Mouse (Mus musculus) embryo, embryonic 11.5 days (tissue): ENCODE data around the gene Abcc3.
A peak's percentile ranks its signal among the peaks of the same experiment; 100 is the strongest.
"Not testable (repeated sequence)": the region's sequence is repeated elsewhere in the genome, so short reads cannot be mapped to it uniquely, and the experiment has no call there.

Experiments used
- DNase-seq: peaks from one replicate; pipeline ENCODE4 v3.0.0-alpha.2; 2012; ENCODE audit warnings: low read depth, low spot score

The Abcc3 gene

DNA sequence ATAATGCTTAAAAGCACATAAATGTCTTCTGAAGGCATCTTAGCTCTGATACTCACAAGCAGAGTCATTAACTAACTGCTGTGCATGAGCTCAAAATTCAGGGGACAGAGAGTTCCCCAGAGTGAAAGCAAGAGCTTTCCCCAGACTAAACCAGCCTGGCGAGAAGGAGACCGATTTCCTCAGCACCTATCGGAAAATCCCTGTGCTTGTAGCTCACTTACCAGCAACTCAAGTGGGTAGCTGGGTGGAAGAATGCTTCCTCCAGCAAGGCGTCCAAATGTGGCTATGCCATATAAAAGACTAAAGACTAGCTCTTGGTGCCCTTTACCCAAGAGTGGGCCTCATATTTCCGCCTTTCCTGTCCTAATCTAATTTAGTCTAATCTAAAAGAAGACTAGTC is 9.9 kb upstream of the Abcc3 start:
- DNase-seq = no peak

DNA sequence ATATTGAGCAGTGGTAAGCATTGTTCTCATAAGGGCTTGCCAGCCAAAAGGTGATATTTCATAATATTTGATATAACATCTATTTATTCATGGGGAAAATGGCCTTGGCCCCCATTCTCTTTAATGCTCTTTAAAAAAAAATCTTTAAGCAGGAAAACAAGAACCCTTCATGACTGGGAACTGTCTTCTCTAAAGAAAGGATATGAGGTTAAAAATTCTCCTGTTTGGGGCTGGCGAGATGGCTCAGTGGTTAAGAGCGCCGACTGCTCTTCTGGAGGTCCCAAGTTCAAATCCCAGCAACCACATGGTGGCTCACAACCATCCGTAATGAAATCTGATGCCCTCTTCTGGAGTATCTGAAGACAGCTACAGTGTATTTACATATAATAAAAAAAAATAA is 9.2 kb upstream of the Abcc3 start:
- DNase-seq = not testable (repeated sequence)

DNA sequence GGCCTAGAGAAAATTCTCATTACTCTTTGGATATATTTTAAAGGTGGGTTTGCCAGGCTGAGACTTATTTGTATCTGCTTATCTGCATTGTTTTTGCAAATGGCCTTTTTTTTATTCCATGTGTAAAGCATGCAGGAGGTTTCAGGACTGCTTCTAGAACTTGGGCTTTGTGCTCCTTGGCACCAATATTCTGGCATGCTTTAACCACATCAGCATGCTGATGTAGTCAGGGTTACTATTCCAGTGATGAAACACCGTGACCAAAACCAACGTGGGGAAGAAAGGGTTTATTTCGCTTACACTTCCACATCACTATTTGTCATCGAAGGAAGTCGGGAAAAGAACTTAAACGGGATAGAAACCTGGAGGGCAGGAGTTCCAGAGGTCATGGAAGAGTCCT is 8.2 kb upstream of the Abcc3 start:
- DNase-seq = no peak

DNA sequence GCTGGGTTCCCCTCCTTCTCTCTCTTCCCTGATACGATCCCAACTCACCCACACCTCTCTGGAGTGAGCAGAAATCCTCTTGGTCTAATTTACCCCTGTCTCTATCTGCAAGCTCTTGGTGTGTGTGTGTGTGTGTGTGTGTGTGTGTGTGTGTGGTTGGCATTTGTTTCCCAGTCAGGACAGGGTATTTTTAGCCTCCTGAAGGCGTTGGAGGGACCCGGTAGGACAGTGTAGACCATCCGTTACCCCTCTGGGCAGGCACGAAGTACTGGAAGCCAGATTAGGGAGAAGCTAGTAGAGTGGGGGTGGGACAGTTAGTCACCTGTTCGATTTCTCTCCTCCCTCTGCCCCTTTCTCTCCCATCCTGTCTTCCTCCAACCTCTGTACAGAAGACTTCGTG is 1.3 kb upstream of the Abcc3 start:
- no peak for DNase-seq

DNA sequence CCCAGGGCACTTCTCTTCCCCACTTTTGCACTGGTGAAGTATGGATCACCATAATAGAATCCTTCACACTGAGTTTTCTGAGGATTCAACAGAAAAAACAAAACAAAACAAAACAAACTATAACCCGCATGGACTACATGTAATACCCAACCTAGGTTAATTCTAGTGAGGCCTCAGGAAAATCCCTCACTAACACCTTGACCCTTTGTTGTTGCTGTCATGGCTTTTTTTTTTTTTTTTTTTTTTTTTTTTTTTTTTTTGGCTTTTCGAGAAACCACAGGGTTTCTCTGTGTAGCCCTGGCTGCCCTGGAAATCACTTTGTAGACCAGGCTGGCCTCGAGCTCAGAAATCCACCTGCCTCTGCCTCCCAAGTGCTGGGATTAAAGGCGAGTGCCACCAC is 693 bp upstream of the Abcc3 start:
- DNase-seq = not testable (repeated sequence)

DNA sequence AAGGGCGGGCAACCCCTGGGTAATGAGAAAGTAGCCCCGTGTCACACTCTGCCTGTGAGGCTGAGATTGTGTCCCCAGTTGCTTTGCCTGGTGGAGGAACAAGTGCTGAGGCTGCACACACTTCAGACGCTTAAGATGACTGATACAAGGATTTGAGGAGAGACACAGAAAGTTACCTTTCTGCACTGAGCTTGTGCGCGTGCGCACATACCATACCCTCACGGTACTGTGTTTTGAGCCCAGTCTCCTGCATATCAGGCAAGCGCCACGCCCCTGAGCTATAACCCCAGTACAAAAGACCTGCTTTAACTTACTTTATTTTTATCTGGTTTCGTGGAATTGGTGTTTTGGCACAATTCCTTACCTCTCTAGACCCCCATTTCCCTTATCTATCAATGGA is 1.1 kb downstream of the Abcc3 start:
- DNase-seq = no peak

DNA sequence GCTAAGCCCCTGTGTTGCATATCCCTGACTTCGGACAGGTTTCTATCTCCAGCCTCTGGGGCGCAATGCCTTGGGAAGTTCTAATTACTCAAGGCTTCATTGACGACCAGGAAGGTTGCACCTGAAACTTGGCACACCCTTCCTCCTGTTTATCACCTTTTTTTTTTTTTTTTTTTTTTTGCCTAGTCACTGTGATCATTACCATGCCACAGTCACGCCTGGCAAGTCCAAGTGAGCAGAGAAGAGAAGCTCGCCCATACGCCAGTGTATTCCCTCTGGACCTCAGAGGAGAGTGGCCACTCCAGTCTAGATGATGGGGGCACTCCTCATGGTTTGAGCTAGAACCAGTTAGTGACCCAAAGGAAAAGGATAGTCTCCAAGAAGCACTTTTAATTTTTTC is 2.0 kb downstream of the Abcc3 start:
- DNase-seq = no peak

DNA sequence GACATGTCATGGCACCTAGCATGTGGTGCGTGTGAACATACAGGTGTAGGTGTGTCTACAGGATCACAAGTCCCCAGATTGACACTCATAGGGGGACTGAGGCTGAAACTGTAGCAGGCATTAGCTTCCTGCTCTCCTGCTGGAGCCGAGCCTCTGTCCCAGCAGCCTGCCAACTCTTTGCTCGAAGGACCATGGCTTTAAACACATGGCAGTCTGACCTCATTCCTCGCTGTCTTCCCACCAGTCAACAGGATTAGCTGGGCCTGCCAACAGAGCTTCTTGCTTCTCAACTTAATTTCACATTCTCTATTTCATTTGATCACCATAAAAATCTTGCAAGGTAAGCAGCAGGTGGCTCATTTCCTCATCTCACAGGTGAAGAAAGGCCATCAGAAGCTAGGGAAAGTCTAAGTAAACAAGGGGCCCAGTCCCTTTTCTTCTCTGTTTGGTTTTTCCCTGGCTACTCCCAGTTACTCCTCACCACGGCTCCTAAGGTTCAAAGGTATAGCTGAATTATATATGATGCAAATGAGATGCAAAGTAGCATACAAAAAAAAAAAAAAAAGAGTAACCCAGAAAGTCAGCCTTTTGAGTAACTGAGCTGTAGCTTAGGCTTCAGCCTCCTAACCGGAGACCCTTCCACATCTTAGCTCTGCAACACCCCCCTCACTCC is 2.9 kb downstream of the Abcc3 start:
- no peak for DNase-seq

DNA sequence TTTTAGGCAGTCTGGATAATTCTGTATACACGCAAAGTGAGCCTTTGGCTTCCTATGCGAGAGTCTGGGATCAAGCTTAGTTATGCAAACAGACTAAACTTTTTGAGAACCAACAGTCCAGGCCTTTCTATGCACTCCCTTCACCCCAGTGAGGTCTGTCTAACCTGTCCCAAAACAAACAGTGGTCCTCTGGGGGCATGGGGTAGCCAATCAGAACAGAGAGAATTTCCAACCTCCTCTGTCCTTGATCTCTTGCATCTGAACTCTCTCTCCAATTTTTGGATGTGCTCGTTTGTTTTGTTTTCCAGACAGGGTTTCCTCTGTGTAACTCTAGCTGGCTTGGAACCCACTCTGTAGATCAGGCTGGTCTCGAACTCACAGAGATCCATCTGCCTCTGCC is 3.8 kb downstream of the Abcc3 start:
- DNase-seq = no peak

DNA sequence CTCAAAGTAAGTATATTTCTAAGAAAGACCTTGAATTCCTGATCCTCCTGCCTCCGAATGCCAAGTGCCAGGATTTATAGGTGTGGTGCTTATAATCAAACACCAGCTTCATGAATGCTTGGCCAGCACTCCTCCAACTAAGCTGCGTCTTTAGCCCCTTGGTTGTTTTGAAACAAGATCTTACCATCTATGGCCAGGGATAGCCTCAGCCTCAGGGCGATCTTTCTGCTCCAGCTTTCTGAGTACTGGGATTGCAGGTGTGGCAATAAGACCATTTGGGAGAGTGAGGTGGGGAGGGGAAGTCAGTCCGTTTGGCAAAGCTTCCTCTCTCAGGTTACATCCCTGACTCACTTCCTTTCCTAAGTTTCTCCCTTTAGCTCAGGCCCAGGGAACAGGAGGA is 5.0 kb downstream of the Abcc3 start:
- no peak for DNase-seq

DNA sequence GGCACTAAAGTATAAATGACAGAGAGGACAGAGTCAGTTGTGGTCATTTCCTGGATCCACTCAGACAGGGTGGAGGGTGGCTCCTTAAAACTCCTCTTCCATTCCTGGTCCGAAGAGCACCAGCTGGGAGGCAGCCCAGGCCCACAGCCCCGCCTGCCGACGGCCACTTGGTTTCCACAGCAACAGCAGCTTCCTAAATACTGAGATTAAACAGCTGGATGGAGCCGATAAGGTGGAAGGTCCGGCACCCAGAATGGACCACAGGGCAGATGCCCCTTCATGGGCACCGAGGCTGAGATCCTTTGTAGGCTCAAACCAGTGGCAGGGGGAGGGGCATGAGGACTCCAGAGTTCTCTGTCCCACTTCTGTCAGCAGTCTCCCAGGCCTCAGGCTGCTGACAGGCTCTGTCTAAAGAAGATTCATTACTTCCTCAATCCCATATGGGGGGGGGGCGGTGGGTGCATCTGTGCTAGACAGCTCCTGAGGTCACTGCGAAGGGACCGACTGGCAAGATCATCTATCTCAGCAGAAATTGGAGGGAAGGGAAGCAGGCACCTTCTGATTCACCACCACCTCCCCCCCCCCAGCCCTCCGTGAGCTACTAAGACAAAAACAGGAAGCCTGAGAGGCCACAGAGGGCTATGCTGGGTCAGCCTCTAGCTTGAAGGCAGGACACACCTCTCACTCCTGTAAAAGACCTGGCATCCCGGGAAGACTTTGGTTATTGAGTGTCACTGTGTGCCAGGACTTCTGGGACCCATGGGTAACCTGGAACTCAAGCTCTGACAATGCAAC is 6.6 kb downstream of the Abcc3 start:
- DNase-seq = peak; percentile 41

DNA sequence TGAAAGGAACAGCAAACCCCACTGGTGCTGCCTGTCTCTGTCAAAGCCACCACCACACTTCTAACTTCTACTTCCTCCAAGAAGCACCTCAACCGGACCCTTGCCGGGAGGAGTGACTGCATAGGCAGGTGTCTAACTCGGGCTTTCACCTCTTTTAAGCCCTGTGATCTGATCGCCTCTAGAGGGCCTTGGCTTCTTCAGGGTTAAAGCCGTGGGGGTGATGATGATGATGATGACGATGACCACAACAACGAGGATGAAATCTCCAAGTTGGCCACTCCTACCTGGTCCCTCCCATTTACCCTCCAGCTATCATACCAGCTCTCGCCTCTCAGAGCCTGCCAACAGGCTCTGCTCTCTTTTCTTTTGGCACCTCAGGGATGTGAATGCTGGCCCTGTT is 13.1 kb downstream of the Abcc3 start:
- DNase-seq = no peak

DNA sequence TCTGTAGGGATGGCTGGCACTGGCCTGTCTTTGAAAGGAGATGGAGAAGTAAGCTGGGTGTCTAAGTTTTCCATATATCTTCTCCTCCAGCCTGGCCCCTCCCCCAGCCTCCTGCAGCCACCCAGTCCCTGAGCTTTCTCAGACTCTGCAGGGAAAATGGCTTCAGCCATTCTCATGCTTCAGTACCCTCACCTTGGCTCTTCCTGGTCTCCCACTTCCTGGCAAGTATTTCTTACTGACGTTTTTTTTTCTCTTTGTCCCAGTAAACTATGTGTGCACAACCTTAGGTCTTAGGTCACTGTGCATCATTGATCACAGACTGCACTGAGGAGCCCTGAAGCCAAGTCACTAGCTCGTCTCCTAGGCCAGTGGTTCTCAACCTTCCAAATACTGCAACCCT is 13.7 kb downstream of the Abcc3 start:
- no peak for DNase-seq

DNA sequence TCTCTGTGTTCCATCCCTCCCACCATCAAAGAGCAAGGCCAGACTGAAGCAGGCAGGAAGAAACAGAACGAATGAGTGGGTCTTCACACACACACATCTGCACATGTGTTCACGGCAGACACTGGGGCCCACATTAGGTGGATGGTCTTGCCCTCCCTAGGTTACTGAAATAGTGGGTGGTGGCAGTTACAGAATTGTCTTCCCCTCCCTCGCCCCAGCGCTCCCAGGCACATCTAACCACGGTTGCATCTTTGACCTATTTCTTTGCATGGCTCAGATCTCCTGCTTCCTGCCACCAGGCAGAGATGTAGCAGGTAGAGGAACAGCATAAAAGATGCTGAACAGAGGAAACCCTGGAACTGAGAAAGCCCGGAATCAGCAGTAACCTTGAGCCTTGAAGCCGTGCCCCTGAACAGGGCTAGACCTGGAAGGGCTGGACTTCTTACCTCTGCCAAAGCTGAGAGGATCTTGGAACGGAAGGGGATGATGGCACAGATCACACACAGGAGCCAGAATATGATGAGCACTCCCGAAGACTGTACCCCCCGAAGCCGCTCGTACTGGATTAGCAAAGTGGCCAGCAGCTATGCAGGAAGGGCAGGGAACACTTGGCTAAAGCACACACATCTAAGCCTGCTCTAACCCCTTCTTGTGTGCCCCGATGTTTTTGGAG is 18.4 kb downstream of the Abcc3 start:
- no peak for DNase-seq

DNA sequence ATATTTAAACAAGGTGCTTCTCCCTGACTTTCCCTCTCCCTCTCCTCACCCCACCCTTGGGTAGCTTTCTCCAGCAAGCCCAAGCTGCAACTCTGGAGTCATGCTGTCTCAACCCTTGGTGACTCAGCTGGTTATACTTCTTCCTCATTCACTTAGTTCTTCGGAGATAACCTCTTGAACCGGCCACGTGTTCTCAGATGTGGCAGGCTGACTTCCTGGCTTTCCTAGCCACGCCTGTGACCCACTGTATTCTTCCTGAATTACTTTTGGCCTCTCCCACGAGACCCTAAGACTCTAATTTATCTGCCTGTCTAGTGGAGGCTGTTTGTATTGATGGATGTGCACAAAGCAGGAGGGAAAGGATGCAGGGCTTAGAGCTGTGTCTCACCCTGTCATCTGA is 22.0 kb downstream of the Abcc3 start:
- DNase-seq = no peak

DNA sequence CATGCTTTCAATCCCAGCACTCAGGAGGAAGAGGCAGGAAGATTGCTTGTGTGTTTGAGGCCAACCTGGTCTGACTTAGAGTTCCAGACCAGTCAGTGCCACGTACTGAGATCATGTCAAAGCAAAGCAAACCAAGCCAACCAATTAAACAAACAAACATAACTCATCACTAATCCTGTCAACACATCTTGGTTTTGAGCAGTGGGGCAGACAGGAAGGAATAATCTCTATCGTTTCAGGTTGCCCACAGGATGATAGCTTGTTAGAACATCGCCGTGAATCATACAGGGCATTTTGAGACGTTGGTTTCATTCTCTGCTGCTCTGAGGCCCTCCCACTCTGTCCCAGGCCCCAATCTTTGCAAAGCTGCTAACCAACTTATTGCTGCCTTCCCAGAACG is 22.8 kb downstream of the Abcc3 start:
- no peak for DNase-seq

DNA sequence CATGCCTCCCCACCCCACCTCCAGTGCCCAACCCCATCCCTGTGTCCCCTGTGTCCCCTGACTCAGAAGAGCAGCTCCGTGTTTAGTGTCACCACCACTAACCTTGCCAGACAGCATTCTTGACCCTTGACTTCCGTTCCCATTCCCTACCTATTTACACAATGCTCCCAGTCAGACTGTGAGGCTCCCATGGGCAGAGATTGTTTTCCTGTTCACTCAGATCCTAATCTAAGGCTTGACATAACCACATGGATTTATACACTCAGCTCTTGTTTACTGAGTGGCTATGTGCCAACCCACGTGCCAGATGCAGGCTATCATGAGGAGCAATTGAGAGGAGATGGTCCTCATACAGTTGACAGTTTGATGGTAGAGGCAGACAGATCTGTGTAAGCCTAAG is 27.5 kb downstream of the Abcc3 start:
- DNase-seq = no peak

DNA sequence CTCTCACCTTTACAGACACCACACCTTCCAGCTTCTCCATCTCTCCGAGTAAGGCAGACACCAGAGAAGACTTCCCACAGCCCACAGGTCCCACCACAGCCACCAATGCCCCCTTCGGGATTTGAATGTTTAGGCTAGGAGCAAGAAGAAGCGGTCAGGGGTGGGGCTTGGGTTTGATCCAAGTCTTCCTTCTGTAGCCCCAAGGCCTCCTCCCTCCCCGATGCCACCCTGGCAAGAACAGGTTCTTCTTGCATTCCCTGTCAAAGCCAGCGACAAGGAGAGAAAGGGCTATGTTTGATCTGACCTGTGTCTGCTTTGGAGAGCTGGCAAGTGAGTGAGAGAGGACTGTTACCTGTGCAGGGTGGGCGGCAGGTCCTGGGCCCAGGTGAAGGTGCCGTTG is 29.1 kb downstream of the Abcc3 start:
- DNase-seq = no peak

DNA sequence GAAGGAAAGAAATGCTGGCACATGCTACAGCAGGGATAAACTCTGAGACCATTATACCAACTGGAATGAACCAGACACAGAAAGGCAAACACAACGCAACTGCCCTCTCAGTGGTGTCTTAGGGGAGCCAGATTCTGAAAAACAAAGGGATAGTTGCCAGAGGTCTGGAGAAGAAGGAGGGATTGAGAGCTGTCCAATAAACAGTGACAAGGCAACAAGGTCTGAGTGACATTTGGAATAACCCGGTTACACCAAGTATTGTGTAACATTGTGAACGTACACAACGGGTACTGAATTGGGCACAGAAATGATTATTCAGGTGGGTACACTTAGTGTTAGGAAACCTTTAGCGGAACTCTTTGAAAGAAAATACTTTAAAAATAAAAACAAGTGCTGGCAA is 30.7 kb downstream of the Abcc3 start:
- no peak for DNase-seq

DNA sequence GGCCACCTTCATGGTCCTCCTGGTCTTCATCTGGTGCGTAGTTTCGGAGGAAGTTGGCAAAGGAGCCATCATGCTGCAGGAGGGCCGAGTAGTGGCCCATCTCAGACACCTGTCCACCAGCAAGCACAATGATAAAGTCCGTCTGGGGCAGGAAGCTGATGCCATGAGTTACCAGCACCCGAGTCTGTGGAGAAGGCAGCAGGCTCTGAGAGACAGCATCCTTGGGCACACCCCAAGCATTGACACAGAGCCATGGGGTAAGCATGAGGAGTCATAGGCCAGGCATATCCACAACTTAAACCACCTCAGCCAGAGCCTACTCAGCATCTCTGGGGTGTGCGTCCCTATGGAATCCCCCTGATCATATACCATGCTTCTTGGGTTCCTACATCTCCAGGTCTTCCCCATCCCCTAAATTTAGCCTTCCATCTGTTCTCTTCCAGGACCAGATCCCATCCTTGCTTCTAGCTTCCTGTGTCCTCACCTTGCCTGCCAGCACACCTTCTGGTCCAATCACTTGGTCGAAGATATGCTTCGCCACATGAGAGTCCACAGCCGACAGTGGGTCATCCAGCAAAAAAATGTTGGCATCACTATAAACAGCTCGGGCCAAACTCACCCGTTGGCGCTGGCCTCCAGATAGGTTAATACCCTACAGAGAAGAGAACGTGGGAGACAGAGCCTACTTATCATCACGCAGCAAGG is 31.5 kb downstream of the Abcc3 start:
- no peak for DNase-seq

DNA sequence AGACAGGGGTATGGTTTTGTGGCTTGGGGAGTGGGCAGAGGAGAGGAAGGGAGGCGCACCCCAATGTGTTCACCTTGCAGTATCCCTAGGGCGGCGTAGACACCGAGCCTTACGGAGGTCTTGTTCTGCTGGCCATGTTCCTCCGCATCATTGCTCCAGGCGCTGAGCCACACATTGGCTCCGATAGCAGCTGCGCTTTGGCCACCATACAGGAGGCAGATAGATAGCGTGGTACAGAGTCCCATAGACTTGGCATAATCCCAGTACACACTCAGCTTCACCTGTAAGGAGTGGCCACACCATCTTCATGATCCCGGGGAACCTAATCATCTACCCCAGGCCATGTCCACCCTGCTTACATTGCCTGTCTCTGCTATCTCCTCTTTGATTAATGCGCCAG is 33.6 kb downstream of the Abcc3 start:
- DNase-seq = no peak

DNA sequence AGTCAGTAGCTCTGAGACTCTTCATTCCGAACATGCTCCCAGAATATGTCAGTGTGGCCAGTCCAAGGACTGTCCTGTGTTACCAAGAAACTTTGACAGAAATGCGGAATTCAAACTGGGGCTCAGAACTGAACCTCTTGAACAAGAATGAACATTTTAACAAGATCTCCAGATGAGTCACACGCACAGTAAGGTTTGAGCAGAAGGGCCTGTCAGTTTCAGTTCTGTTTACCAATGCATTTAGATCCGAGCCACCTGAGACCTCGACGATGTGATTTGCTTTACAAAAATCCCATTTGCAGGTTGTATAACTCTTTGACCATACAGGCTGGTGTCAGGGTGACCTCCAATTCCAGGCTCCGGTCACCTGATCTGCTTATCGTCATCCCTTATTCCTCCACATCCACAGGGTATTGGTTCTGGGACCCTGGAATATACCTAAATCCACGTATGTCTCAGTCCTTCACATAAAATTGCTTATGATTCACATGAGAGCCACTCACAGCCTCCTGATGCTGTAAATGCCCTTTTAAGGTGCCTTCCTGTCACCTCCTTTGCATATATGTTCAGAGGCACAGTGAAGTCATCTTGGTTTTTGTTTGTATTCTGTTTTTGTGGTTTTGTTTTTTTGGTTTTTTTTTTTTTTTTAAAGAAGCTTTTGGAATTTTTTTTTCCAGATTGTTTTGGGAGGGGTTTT is 37.1 kb downstream of the Abcc3 start:
- DNase-seq = no peak
